Mouse (Mus musculus): ENCODE measurements at regions not wholly inside any gene's neighbourhood (a gene's known extent, or its start where the extent isn't known, plus 50 kb on each side); places are given as distances from the start of the nearest gene placed in this dataset.

GRCm38 (mm10) chr10:14234005-14234602 lies 268.2 kb downstream of the Hivep2 start:
- TF ChIP-seq POLR2A (IDR thresholded peaks at IDR 0.05; ENCODE audit: extremely low read depth, insufficient read depth, low read length) = no peak
- TF ChIP-seq CTCF (IDR thresholded peaks at IDR 0.05; ENCODE audit: low read depth, low read length) = no peak

Data from liver, adult 2 months (tissue).